Comparison of ENCODE assay signal across 9 mouse cellular contexts in the genomic region with DNA sequence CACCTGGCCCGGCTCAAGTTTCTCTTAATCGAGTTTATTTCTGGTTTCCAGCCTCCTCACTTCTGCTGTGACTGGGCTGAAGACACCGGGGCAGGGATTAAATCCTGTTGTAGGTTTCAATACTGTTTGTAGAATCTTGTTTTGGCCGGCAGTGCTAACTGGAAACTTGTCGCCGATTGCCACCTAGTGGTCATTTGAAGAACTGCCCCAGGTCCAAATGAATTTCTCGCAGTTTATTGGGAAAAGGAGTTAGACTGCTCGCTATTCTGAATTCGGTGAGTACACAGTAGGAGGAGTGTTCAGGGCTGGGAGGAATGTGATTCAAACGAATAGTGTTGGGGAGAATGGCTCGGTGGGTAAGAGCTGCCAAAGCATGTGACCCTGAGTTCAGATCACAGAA. TPM values are rescaled to one million over a fixed set of nuclear protein-coding genes. Genes with fewer than 3 reads are reported as not detected.
DNase-seq lines count a peak whose midpoint lies in the region; ATAC-seq and TF ChIP-seq lines count a peak whose summit lies in the region.
"Had no signal": no experiment of that assay in that cellular context is flagged by ENCODE, and none has a peak within 500 bp of the region (broad histone marks: within the 10 kb centered on the region; RNA-seq: fewer than 3 reads in every experiment).

No protein-coding gene starts in this region.

- no peaks in the 10 kb centered on the region for H3K27me3 ChIP-seq in forebrain, embryonic 11.5 days (ENCODE audit: control insufficient read depth, insufficient read depth, low read length)
- H3K27me3 ChIP-seq: lung, embryonic 15.5 days had no signal

- no peaks in the 10 kb centered on the region for H3K9me3 ChIP-seq in ES-E14 (ENCODE audit: control insufficient read depth, insufficient read depth, low read depth, low read length)
- H3K9me3 ChIP-seq in forebrain, embryonic 11.5 days (ENCODE audit: control insufficient read depth, low read length) = no peaks in the 10 kb centered on the region
- H3K9me3 ChIP-seq: lung, embryonic 15.5 days had no signal

- H3K9ac ChIP-seq in ES-E14 (ENCODE audit: insufficient read depth, low read depth, low read length, poor library complexity, severe bottlenecking) = no peak overlapping the region
- H3K9ac ChIP-seq in forebrain, embryonic 11.5 days (ENCODE audit: low read length) = no peak overlapping the region
- H3K9ac ChIP-seq: lung, embryonic 15.5 days had no signal

- WGBS in forebrain, embryonic 11.5 days = 3% methylated on average over 11 of the region's 11 CpGs

- no peaks in the 10 kb centered on the region for H3K36me3 ChIP-seq in ES-E14 (ENCODE audit: control insufficient read depth, insufficient read depth, low read length, poor library complexity, severe bottlenecking)
- no peaks in the 10 kb centered on the region for H3K36me3 ChIP-seq in forebrain, embryonic 11.5 days (ENCODE audit: control insufficient read depth, insufficient read depth, low read length)
- H3K36me3 ChIP-seq: lung, embryonic 15.5 days had no signal

- no peak for ATAC-seq in forebrain, embryonic 11.5 days (replicated peaks; ENCODE audit: low FRiP score)

- no peak overlapping the region for H3K27ac ChIP-seq in ES-E14 (ENCODE audit: insufficient read depth, low read depth, low read length, poor library complexity, severe bottlenecking)
- H3K27ac ChIP-seq in forebrain, embryonic 11.5 days (ENCODE audit: low read depth, low read length) = no peak overlapping the region
- H3K27ac ChIP-seq: lung, embryonic 15.5 days had no signal

- peak; percentile 82 for DNase-seq in ES-E14 (ENCODE audit: low read depth, low spot score)
- peak; percentile 79 for DNase-seq in c-Kit-negative CD71-positive TER-119-positive erythroid progenitor cells, embryonic 14.5 days (ENCODE audit: low read depth, low spot score)
- peak; percentile 84 for DNase-seq in forebrain, embryonic 11.5 days (ENCODE audit: low spot score)
- DNase-seq in heart, postnatal 4 days = peak; percentile 87
- DNase-seq in layer of hippocampus, postnatal 10 days (ENCODE audit: low spot score in 2 of 2) = peak; percentile 91 to 92
- DNase-seq in lung, postnatal 14 days = peak; percentile 85
- DNase-seq in retina, postnatal 1 day = peak; percentile 87
- DNase-seq in thymus, postnatal 4 days = peak; percentile 80

- H3K4me1 ChIP-seq in ES-E14 (ENCODE audit: control insufficient read depth in 2 of 2, insufficient read depth in 2 of 2, low read length in 2 of 2, poor library complexity in 1 of 2) = peaks cover 2 to 13% of the 10 kb centered on the region in 2 experiments; a peak in 3 of 4 replicates
- no peaks in the 10 kb centered on the region for H3K4me1 ChIP-seq in forebrain, embryonic 11.5 days (replicated peaks; ENCODE audit: control insufficient read depth, insufficient read depth, low read length)

- no peak overlapping the region for H3K4me3 ChIP-seq in ES-E14 (ENCODE audit: insufficient read depth in 1 of 2, low read depth in 1 of 2, low read length in 2 of 2, poor library complexity in 1 of 2, severe bottlenecking in 1 of 2)
- H3K4me3 ChIP-seq in forebrain, embryonic 11.5 days (ENCODE audit: low read depth, low read length) = no peak overlapping the region
- H3K4me3 ChIP-seq: lung, embryonic 15.5 days had no signal

- in situ Hi-C loops in ES-E14 (cut with MboI; ENCODE audit: low sequenced_read_pairs in 2 of 2, unreplicated experiment in 2 of 2) = loop anchor here (5.0 to 10.0 kb wide), 2 partner anchors 140 to 142 kb away; no protein-coding TSS in a partner anchor

- H3K4me2 ChIP-seq in forebrain, embryonic 11.5 days (ENCODE audit: low read depth, low read length, severe bottlenecking) = no peak overlapping the region
- H3K4me2 ChIP-seq: lung, embryonic 15.5 days had no signal

TF ChIP-seq in ES-E14, 5 proteins besides CTCF, POLR2A, EP300 and RAD21:
- TF ChIP-seq MAFK (IDR thresholded peaks at IDR 0.05; ENCODE audit: insufficient read depth, low read depth, low read length) (no peak), ZC3H11A (IDR thresholded peaks at IDR 0.05; ENCODE audit: borderline replicate concordance, low read depth, low read length) (peak; percentile 98), CHD2 (IDR thresholded peaks at IDR 0.05; ENCODE audit: low read depth, low read length) (no peak), ZNF384 (IDR thresholded peaks at IDR 0.05; ENCODE audit: low read depth, low read length) (no peak), HCFC1 (IDR thresholded peaks at IDR 0.05; ENCODE audit: borderline replicate concordance, insufficient read depth, low read length) (no peak)

RNA-seq across cellular contexts. Expression of a gene that starts 23.9 kb away (rescaled TPM):
- 75.3 and 82.0 TPM in 2 replicates for total RNA-seq in ES-E14 (2012; rRNA removed)
- polyA plus RNA-seq in forebrain, embryonic 11.5 days (2014; fragmentation: Nextera tagmentation; extraction: Ambion mirVana) = 21.1 and 22.5 TPM in 2 replicates
- total RNA-seq in heart, postnatal 4 days (2021) = 10 to 100 TPM; 74.0 to 77.0 TPM
- total RNA-seq in layer of hippocampus, postnatal 10 days (2021) = 1 to 10 TPM; 3.5 to 4.0 TPM

RNA-seq across cellular contexts. Expression of a gene that starts 35.0 kb away (rescaled TPM):
- 18.3 TPM in 2 replicates for total RNA-seq in ES-E14 (2012; rRNA removed)
- not detected in 2 replicates for polyA plus RNA-seq in forebrain, embryonic 11.5 days (2014; fragmentation: Nextera tagmentation; extraction: Ambion mirVana)
- not detected for total RNA-seq in heart, postnatal 4 days (2021)
- not detected for total RNA-seq in layer of hippocampus, postnatal 10 days (2021)
- polyA plus RNA-seq: lung, embryonic 15.5 days had no signal

RNA-seq across cellular contexts. Expression of a gene that starts 35.1 kb away (rescaled TPM):
- 8.3 and 8.6 TPM in 2 replicates for total RNA-seq in ES-E14 (2012; rRNA removed)
- polyA plus RNA-seq in forebrain, embryonic 11.5 days (2014; fragmentation: Nextera tagmentation; extraction: Ambion mirVana) = 20.9 and 21.9 TPM in 2 replicates
- 10 to 100 TPM; 15.6 to 16.1 TPM for total RNA-seq in heart, postnatal 4 days (2021)
- total RNA-seq in layer of hippocampus, postnatal 10 days (2021) = 10 to 100 TPM; 40.1 to 46.0 TPM

RNA-seq across cellular contexts. Expression of a gene that starts 37.8 kb away (rescaled TPM):
- total RNA-seq in ES-E14 (2012; rRNA removed) = 0.31 and 0.53 TPM in 2 replicates
- polyA plus RNA-seq in forebrain, embryonic 11.5 days (2014; fragmentation: Nextera tagmentation; extraction: Ambion mirVana) = 0.55 and 0.71 TPM in 2 replicates
- not detected for total RNA-seq in heart, postnatal 4 days (2021)
- total RNA-seq in layer of hippocampus, postnatal 10 days (2021) = not detected

Comparison
In these comparisons a context has a peak if more than half of its experiments do, and no peak if none do; other contexts are left out.
1. RNA of a gene that starts 23.9 kb away (total RNA-seq): 75.3 to 82.0 TPM in ES-E14 and 74.0 to 77.0 TPM in heart, postnatal 4 days; 3.5 to 4.0 TPM in layer of hippocampus, postnatal 10 days; every median in the first group is over 10 times any median in the second.
2. RNA of a gene that starts 35.0 kb away (total RNA-seq): 18.3 TPM in ES-E14; not detected in heart, postnatal 4 days and not detected in layer of hippocampus, postnatal 10 days; every median in the first group is over 10 times any median in the second.
3. Peak in every context shown above with its lines, with median percentiles within 50 percentile points of each other: DNase-seq.